Mouse (Mus musculus) kidney, adult 2 months (tissue): ENCODE results near the gene 0610030E20Rik. TPM values are rescaled to one million over a fixed set of nuclear protein-coding genes. Genes with fewer than 3 reads are reported as not detected.

ENCODE experiments used
- DNase-seq: peaks from one replicate; pipeline ENCODE4 v3.0.0; 2021
- H3K27ac ChIP-seq: fragments of 200-500 bp; 2 replicates; pipeline ENCODE4 v1.5.1; 2012; ENCODE audit warnings: low read depth, low read length, control low read depth, inconsistent platforms; ENCODE audit not compliant: insufficient read depth
- H3K27me3 ChIP-seq: fragments of 200-500 bp; replicated peaks from 2 replicates; pipeline ENCODE4 v1.6.1; 2012; ENCODE audit warnings: mild to moderate bottlenecking, moderate library complexity, low read length, inconsistent platforms; ENCODE audit not compliant: control insufficient read depth, insufficient read depth
- H3K36me3 ChIP-seq: fragments of 200-500 bp; 2 replicates; pipeline ENCODE4 v1.6.1; 2012; ENCODE audit warnings: mild to moderate bottlenecking, moderate library complexity, low read length, inconsistent platforms; ENCODE audit not compliant: control insufficient read depth, insufficient read depth
- H3K4me1 ChIP-seq: fragments of 200-500 bp; 2 replicates; pipeline ENCODE4 v1.6.1; 2011; ENCODE audit warnings: low read length; ENCODE audit not compliant: control insufficient read depth, insufficient read depth
- H3K4me3 ChIP-seq: fragments of 200-500 bp; 2 replicates; pipeline ENCODE4 v1.5.1; 2011; ENCODE audit warnings: mild to moderate bottlenecking, low read depth, low read length, control low read depth; ENCODE audit not compliant: insufficient read depth
- CTCF ChIP-seq: fragments of 200-500 bp; conservative IDR thresholded peaks from 2 replicates; pipeline ENCODE4 v1.5.1; 2011; ENCODE audit warnings: low read depth, mild to moderate bottlenecking, control low read depth, low read length, moderate library complexity, mixed read lengths; ENCODE audit not compliant: insufficient read depth, insufficient read length
- POLR2A ChIP-seq: fragments of 200-500 bp; IDR thresholded peaks from one replicate; pipeline ENCODE4 v1.6.1; 2011; ENCODE audit warnings: low read depth, low read length, control low read depth
- WGBS: fragments of 180-500 bp; shearing (Covaris S2); methylation state at CpG from one replicate; pipeline ENCODE4 v1.1.7; 2018; 5-methylcytosine and 5-hydroxymethylcytosine counted together
- polyA plus RNA-seq: library from polyadenylated mRNA; depleted of rRNA; stranded (reverse); fragments of >200 nt; gene quantifications from 2 replicates; pipeline ENCODE4 v1.2.3, GENCODE M21; 2012; rRNA removed

The 0610030E20Rik gene
- polyA plus RNA-seq: 15.1 and 15.2 TPM in 2 replicates

DNA sequence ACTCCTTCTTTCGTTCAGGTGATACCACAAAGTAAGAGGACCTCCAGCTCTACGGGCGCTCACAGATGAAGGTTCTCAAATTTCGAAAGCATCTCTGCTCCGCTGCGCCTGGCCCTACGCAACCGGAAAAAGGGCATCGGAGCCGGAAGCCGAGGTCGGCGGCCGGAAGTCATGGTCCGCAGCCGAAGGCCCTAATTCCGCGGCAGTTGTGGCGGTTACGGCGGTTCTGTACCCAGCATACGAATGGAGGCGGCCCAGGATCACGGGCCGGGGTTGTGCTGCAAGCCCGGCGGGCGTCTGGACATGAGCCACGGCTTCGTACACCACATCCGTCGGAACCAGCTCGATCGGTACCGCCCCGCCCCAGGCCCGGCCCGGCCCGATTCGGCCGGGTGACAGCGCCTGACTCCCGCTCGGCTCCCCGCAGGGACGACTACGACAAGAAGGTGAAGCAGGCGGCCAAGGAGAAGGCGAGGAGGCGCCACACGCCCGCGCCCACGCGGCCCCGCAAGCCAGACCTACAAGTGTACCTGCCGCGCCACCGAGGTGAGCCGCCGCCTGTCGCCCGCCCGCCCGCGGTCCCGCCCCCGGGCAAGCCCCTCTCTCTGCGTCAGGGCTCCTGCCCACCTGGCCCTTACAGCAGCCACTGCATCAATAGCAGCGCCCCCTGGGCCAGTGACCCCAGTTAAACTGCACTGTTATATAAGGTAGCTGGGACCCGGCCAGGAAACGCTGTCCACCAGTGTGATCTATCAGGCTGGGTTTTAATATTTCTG, at the start of gene 0610030E20Rik:
TSS of gene 0610030E20Rik (plus strand) at position 152 of the 776 bp plus-strand sequence.
- WGBS: under 1% methylated on average over 69 of the region's 72 CpGs
- peaks cover 34% of the 10 kb centered on the region for H3K4me1 ChIP-seq
- no peaks in the 10 kb centered on the region; the same call in 1 of the 2 replicates for H3K36me3 ChIP-seq
- DNase-seq: peak; percentile 92
- TF ChIP-seq POLR2A (peak; percentile 38), CTCF (no peak)
- peak within 1 kb of the TSS; percentile 96 for H3K4me3 ChIP-seq
- no peaks in the 10 kb centered on the region for H3K27me3 ChIP-seq
- H3K27ac ChIP-seq: peak within 1 kb of the TSS; percentile 77

DNA sequence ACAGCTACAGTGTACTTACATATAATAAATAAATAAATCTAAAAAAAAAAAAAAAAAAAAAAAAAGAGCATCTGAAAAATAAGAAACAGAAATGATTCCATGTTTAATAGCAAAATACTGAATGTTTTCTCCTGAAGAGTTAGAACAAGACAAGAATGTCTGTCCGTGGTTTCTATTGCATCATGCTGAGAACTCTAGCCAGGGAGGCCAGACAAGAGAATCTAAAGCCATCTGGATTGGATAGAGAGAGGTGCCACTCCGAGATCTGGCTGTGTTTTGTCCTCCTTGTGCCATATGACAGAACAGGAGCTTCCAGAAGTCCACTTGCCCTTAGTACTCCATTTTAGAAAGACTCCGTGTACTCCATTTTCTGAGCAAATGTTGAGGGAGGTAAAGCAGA, 49.3 kb upstream of the 0610030E20Rik start:
- WGBS: 89% methylated on average over 3 of the region's 3 CpGs
- Histone ChIP-seq H3K4me3 (no peak overlapping the region), H3K27me3 (no peaks in the 10 kb centered on the region), H3K4me1 (peaks cover 16% of the 10 kb centered on the region), H3K36me3 (no peaks in the 10 kb centered on the region), H3K27ac (no peak overlapping the region)
- TF ChIP-seq POLR2A (no peak), CTCF (no peak)
- DNase-seq: no peak

DNA sequence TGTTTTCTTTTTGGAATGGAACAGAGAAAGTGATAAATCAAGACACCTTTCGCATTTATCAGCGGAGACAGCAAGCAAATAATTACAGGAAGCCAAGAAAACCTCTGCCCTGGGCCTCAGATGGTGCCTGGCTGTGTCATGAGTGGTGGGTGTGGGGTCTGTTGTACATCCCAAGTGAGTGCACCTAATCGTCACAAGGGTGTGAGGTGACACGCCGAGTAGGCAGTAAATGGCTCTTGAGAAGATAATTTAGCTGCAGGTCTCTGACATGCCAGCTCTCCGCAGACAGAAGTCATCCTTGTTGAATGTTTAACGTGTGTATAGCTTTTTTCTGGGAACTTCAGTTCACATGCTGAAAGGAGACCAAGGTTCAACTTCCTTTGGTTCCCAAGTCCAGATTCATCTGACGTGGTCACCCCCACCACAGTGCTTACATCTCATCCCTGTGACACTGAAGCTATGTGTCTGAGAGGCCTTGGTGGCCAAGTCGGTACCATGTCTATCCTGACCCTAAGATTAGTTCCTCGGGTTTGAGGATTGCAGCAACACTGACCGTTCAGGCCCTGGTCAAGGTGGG, 44.7 kb upstream of the 0610030E20Rik start:
- DNase-seq: peak; percentile 90
- no peak overlapping the region for H3K4me3 ChIP-seq
- 41% methylated on average over 11 of the region's 11 CpGs for WGBS
- H3K36me3 ChIP-seq: no peaks in the 10 kb centered on the region
- no peak for TF ChIP-seq POLR2A
- TF ChIP-seq CTCF: no peak
- H3K27ac ChIP-seq: peak overlapping the region; percentile 89
- no peaks in the 10 kb centered on the region for H3K27me3 ChIP-seq
- peaks cover 15% of the 10 kb centered on the region for H3K4me1 ChIP-seq

DNA sequence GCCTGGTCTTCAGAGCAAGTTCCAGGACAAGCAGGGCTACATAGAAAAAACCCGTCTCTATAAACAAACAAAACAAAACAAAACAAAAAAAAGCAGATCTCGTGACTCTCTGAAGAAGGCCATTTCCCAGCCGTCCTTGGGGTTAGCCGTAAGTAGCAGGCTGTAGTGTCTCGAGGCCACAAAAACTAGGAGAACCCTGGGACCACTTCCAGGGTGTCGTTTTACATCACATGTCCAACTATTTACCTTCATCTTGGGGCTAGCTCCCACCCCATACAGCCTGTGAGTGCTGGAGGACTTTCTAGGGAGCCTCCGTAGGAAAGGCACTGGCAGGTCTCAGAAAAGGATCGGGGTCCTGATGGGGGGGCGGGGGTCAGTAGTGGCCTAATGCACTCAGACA, 43.6 kb upstream of the 0610030E20Rik start:
- H3K27ac ChIP-seq: no peak overlapping the region
- no peaks in the 10 kb centered on the region for H3K27me3 ChIP-seq
- no peak for DNase-seq
- TF ChIP-seq CTCF (no peak), POLR2A (no peak)
- H3K4me1 ChIP-seq: peaks cover 15% of the 10 kb centered on the region
- H3K4me3 ChIP-seq: no peak overlapping the region
- H3K36me3 ChIP-seq: no peaks in the 10 kb centered on the region
- WGBS: 62% methylated on average over 9 of the region's 9 CpGs

DNA sequence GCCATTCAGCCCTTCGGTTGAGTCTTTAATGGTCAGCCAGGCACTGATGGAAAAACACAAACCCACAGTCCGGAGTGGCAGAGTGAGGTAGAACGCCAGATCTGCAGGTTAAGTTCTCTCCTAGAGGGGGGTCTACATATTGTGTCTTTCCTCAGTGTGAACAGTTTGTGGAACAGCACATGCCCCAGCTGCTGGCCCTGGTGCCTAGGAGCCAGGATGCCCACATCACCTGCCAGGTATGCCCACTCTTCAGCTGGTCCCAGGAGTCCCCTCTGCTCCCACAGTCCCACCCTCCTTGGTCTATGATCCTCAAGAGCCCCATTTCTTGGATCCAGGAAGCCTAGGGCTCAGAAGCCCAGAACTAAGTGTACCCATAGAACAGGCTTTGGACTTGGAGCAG, 34.9 kb upstream of the 0610030E20Rik start:
- TF ChIP-seq POLR2A (no peak), CTCF (no peak)
- Histone ChIP-seq H3K27me3 (no peaks in the 10 kb centered on the region), H3K36me3 (no peaks in the 10 kb centered on the region), H3K27ac (no peak overlapping the region), H3K4me1 (no peaks in the 10 kb centered on the region; the same call in 1 of the 2 replicates), H3K4me3 (no peak overlapping the region)
- 85% methylated on average over 3 of the region's 3 CpGs for WGBS
- no peak for DNase-seq

DNA sequence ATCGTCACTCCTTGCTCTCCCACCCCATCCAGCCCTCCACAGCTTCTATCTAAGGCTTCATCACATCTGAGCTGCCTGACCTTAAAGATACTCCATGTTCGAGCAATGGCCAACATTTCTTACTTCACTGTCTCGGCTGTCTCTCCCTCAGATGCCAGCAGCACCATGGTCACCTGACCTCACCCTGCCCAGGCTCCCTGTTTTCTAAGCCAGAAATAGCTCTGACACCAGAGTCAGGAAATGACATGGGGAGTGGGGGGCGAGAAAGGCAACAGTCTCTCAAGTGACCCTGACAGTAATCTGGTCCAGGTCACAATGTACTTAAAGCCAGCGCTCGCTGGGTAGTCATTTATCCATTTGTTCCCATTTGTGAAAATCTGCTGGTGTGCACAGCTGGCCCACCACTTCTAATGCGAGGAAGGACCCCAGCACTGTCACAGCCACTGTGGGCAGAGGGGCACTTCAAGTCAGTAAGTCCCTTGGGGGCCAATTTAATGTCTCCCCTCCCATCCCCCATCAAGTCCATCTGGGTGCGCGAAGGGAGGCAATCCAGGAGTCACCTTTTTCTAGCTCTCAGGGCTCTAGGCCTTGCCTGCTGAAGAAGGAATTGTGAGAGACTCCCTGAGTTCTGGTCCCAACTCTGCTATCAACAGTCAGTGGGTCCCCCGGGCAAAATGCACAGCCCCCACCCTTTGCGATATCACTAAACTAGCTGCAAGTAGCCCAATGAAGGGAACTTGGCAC, 33.8 kb upstream of the 0610030E20Rik start:
- WGBS: 84% methylated on average over 11 of the region's 11 CpGs
- no peaks in the 10 kb centered on the region; the same call in 1 of the 2 replicates for H3K4me1 ChIP-seq
- no peak for TF ChIP-seq CTCF
- no peak for TF ChIP-seq POLR2A
- no peaks in the 10 kb centered on the region for H3K27me3 ChIP-seq
- no peak overlapping the region for H3K27ac ChIP-seq
- no peaks in the 10 kb centered on the region for H3K36me3 ChIP-seq
- H3K4me3 ChIP-seq: no peak overlapping the region
- DNase-seq: no peak

DNA sequence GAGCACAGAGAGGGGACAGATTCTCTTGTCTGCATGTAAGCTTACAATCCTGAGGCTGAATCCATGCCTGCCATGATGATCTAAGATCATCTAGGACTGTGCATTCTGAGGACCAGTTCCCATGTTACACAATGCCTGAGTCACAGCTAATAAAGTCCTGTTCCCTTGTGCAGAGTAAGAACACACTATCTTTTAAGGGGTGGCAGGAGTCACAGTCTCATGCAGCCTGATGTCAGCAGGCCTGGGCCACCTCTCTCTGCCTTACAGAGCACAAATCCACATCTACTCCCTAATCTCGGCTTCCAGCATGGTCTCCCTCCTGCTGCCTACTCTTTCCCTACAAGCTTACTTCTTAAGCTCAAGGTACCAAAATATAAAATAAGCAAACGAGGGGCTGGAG, 31.7 kb upstream of the 0610030E20Rik start:
- WGBS: 83% methylated on average over 2 of the region's 2 CpGs
- no peaks in the 10 kb centered on the region; the same call in 1 of the 2 replicates for H3K4me1 ChIP-seq
- no peak for DNase-seq
- H3K4me3 ChIP-seq: no peak overlapping the region
- H3K27me3 ChIP-seq: no peaks in the 10 kb centered on the region
- H3K27ac ChIP-seq: no peak overlapping the region
- TF ChIP-seq POLR2A: no peak
- TF ChIP-seq CTCF: no peak
- H3K36me3 ChIP-seq: 0 out of 2 replicates have a peak, but pooled peaks cover 3% of the 10 kb centered on the region
